Mouse (Mus musculus): ENCODE data around the gene Bik. TPM values are rescaled to one million over a fixed set of nuclear protein-coding genes. Genes with fewer than 3 reads are reported as not detected.

Gene Bik
- polyA plus RNA-seq, 1 experiment, result 3.7 TPM

DNA sequence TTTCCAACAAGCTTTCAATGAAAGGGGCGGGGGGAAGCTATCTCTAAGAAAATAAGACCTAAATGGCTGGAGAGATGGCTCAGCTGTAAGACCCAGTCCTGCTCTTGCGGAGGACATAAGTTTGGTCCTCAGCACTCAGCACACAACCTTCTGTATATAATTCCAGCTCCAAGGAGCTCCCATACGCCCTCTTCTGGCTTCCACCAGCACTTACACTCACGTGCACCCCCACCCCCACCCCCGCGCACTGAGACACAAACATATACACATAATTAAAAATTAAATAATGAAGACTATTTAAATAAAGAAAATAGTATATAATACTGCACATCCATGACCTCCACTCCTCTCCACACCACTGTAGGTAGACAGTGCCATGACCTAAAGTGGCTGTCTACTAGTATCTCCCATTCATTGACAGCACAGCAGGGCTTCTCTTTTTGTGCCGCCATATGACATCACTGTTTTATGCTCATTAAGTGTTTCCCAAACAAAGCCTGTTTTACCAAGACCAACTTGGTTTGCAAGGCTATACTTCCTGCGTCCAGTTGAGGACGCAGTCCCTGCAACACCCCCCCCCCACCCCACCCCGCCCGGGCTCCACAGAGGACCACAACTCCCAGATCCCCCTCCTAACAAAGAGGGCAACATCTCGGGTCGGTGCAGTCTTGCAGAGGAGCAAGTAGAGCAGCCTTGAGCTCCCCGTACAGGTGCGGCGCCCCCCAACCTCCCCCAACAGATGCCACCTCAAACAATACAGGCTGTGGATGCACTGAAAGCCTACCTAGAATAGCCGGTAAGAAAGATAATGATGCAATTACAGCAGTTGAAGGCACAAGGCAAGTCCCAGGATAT lies 16.5 kb upstream of the Bik start:
- Histone ChIP-seq H3K4me1 (ENCODE audit: control insufficient read depth, insufficient read depth, low read length) (no peaks in the 10 kb centered on the region), H3K9ac (ENCODE audit: low read depth, poor library complexity, severe bottlenecking) (peak overlapping the region; percentile 64), H3K9me3 (replicated peaks; ENCODE audit: control insufficient read depth, insufficient read depth, low read length, poor library complexity, severe bottlenecking) (no peaks in the 10 kb centered on the region), H3K27me3 (ENCODE audit: control insufficient read depth, insufficient read depth, low read length, poor library complexity, severe bottlenecking) (no peaks in the 10 kb centered on the region), H3K4me3 (ENCODE audit: low read depth, low read length) (peak overlapping the region; percentile 94), H3K27ac (ENCODE audit: insufficient read depth, low read length) (no peak overlapping the region), H3K36me3 (ENCODE audit: control insufficient read depth, insufficient read depth, low read length, poor library complexity, severe bottlenecking) (no peaks in the 10 kb centered on the region)
- TF ChIP-seq CTCF (IDR thresholded peaks at IDR 0.05; ENCODE audit: low read depth, low read length) (peak; percentile 25), EP300 (IDR thresholded peaks at IDR 0.05; ENCODE audit: insufficient read depth, low read depth, low read length) (no peak), POLR2A (IDR thresholded peaks at IDR 0.05; ENCODE audit: insufficient read depth, low read length) (no peak)

DNA sequence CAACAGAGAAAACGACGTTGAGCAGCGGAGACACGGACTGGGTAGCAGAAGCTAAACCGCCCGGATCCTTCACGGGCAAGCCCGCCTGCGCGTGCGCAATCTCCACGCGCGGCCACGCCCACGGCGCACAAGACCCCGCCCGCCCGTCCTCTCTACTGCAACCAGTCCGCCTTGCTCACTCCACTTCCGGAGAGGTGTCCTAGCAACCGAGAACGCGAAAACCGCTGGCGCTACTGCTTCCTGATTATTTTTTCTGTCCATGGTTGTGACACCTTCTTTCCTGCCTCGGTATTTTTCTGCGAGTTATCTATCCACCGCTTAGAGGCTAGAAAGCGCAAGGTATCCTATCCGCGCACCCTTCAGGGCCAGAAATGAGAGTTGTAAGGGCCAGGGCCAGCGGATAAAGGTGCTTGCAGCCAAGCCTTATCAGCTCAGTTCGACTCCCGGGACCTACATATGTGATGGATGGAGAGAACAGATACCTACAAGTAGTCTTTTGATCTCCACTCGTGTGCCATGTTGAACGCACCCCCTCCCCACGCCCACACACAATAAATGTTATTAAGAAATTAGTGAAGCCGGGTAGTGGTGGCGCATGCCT lies 15.8 kb upstream of the Bik start, which contains the start of gene Ttll1:
Ttll1 (minus strand) TSS at position 89 of the 601 bp plus-strand sequence.
- Histone ChIP-seq H3K27me3 (ENCODE audit: control insufficient read depth, insufficient read depth, low read length, poor library complexity, severe bottlenecking) (no peaks in the 10 kb centered on the region), H3K9ac (ENCODE audit: low read depth, poor library complexity, severe bottlenecking) (peak within 1 kb of the TSS; percentile 64), H3K9me3 (replicated peaks; ENCODE audit: control insufficient read depth, insufficient read depth, low read length, poor library complexity, severe bottlenecking) (no peaks in the 10 kb centered on the region), H3K27ac (ENCODE audit: insufficient read depth, low read length) (no peak within 1 kb of the TSS), H3K4me1 (ENCODE audit: control insufficient read depth, insufficient read depth, low read length) (no peaks in the 10 kb centered on the region), H3K36me3 (ENCODE audit: control insufficient read depth, insufficient read depth, low read length, poor library complexity, severe bottlenecking) (no peaks in the 10 kb centered on the region), H3K4me3 (ENCODE audit: low read depth, low read length) (peak within 1 kb of the TSS; percentile 94)
- TF ChIP-seq CTCF (IDR thresholded peaks at IDR 0.05; ENCODE audit: low read depth, low read length), result no peak
- TF ChIP-seq POLR2A (IDR thresholded peaks at IDR 0.05; ENCODE audit: insufficient read depth, low read length), result peak; percentile 83

DNA sequence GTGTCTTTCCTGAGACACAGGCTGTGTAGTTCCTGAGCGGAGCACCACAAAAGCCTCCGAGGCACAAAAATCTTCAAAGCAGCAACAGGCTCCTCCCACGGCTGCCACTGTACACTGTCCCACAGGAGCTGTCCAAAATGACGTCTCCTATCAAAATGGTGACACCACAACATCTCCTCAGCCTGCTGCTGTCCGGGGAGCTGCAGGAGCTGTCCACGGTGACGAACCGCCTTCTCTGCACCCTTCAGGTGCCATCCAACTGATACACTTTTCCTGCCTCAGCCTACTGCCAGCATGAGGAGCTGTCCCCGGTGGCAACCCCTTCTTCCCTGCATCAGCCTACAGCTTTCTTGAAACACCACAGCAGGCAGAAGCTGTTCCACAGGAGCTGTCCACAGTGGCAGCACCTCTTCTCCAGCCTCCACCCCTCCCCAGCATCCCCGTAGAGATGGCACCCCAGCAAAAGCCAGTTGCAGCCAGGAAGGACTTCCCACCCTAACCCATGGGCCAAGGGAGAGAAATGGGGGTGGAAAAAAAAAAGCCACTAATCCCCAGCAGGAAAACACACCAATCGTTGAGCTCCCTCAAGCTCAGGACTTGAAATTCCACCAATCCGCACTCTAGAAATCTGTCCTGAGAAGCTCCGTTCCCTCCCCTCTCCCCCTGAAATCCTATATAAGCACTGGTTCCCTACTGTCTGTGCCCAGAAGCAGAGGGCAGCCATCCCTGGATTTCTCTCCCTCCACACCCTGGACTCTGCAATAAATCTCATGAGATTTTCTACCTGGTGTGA lies 14.0 kb upstream of the Bik start:
- Histone ChIP-seq H3K27ac (ENCODE audit: insufficient read depth, low read length) (no peak overlapping the region), H3K27me3 (ENCODE audit: control insufficient read depth, insufficient read depth, low read length, poor library complexity, severe bottlenecking) (no peaks in the 10 kb centered on the region), H3K4me3 (ENCODE audit: low read depth, low read length) (no peak overlapping the region), H3K9me3 (replicated peaks; ENCODE audit: control insufficient read depth, insufficient read depth, low read length, poor library complexity, severe bottlenecking) (no peaks in the 10 kb centered on the region), H3K36me3 (ENCODE audit: control insufficient read depth, insufficient read depth, low read length, poor library complexity, severe bottlenecking) (no peaks in the 10 kb centered on the region), H3K4me1 (ENCODE audit: control insufficient read depth, insufficient read depth, low read length) (no peaks in the 10 kb centered on the region), H3K9ac (ENCODE audit: low read depth, poor library complexity, severe bottlenecking) (no peak overlapping the region)
- TF ChIP-seq EP300 (IDR thresholded peaks at IDR 0.05; ENCODE audit: insufficient read depth, low read depth, low read length), result no peak
- no peak for TF ChIP-seq POLR2A (IDR thresholded peaks at IDR 0.05; ENCODE audit: insufficient read depth, low read length)
- no peak for TF ChIP-seq CTCF (IDR thresholded peaks at IDR 0.05; ENCODE audit: low read depth, low read length)

DNA sequence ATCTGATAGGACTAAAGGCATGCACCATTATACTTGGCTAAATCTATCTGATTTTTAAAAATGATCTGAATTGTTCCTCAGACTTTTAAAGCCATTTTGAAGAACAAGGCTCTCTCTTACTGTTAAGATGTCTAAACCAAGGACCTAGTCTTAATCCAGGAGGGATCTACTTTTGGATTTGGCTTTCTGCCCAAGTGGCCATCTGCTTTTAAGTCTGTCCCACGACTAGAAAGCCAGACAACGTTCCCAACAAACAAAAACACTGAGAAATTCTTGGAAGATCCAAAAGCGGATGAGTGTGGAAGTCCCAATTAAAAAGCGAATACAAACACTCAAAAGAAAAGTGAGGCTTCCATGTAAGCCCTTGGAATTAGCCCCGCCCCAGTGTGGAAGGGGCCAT lies 11.6 kb upstream of the Bik start:
- H3K27me3 ChIP-seq (ENCODE audit: control insufficient read depth, insufficient read depth, low read length, poor library complexity, severe bottlenecking), result no peaks in the 10 kb centered on the region
- H3K27ac ChIP-seq (ENCODE audit: insufficient read depth, low read length), result no peak overlapping the region
- H3K36me3 ChIP-seq (ENCODE audit: control insufficient read depth, insufficient read depth, low read length, poor library complexity, severe bottlenecking), result no peaks in the 10 kb centered on the region
- no peak overlapping the region for H3K4me3 ChIP-seq (ENCODE audit: low read depth, low read length)
- no peaks in the 10 kb centered on the region for H3K4me1 ChIP-seq (ENCODE audit: control insufficient read depth, insufficient read depth, low read length)
- H3K9ac ChIP-seq (ENCODE audit: low read depth, poor library complexity, severe bottlenecking), result no peak overlapping the region
- TF ChIP-seq CTCF (IDR thresholded peaks at IDR 0.05; ENCODE audit: low read depth, low read length) (no peak), EP300 (IDR thresholded peaks at IDR 0.05; ENCODE audit: insufficient read depth, low read depth, low read length) (no peak)
- no peaks in the 10 kb centered on the region for H3K9me3 ChIP-seq (replicated peaks; ENCODE audit: control insufficient read depth, insufficient read depth, low read length, poor library complexity, severe bottlenecking)

DNA sequence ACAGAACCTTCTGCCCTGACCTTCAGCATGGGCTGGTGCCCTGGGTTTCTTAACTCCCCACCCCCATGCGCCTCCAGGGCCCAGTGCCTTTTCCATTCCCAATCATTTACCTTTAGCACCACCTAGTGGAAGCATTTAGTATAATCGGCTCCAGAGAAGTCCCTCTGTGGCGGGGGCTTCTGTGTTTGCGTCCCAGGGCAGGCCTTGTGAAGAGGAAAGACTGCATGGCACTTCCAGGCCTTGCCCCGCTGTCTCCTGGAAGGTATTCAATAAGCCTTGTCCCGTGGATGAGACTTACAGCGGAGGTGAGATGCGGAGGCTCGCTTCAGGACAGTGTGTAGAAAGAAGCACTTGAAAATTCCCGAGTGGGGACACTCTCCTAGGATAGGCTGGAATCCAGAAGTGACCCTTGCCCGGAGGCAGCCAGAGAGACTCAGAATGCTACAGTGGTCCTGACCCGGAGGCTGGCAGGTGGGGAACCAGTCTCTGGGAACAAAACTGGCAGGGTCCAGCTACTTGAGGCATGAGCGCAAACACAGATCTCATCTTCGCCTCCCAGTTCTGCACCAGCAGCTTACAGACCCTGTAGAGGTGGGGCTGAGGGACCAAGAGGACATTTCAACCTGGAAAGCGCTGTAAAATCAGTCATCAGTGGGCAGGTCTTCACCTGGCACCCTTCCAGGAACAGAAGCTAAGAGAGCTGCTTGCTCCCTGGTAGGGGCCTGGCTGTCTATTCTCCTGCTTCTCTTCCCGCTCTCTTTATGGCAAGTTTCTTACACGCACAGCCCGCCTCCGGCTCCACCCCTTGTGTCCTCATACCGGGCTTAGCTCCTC lies 8.2 kb upstream of the Bik start:
- Histone ChIP-seq H3K27me3 (ENCODE audit: control insufficient read depth, insufficient read depth, low read length, poor library complexity, severe bottlenecking) (no peaks in the 10 kb centered on the region), H3K9me3 (replicated peaks; ENCODE audit: control insufficient read depth, insufficient read depth, low read length, poor library complexity, severe bottlenecking) (no peaks in the 10 kb centered on the region), H3K4me3 (ENCODE audit: low read depth, low read length) (no peak overlapping the region), H3K36me3 (ENCODE audit: control insufficient read depth, insufficient read depth, low read length, poor library complexity, severe bottlenecking) (no peaks in the 10 kb centered on the region), H3K4me1 (ENCODE audit: control insufficient read depth, insufficient read depth, low read length) (no peaks in the 10 kb centered on the region), H3K27ac (ENCODE audit: insufficient read depth, low read length) (no peak overlapping the region), H3K9ac (ENCODE audit: low read depth, poor library complexity, severe bottlenecking) (no peak overlapping the region)
- TF ChIP-seq EP300 (IDR thresholded peaks at IDR 0.05; ENCODE audit: insufficient read depth, low read depth, low read length) (no peak), POLR2A (IDR thresholded peaks at IDR 0.05; ENCODE audit: insufficient read depth, low read length) (no peak), CTCF (IDR thresholded peaks at IDR 0.05; ENCODE audit: low read depth, low read length) (peak; percentile 58)

Data from ES-Bruce4 (cell line).